Mouse (Mus musculus) olfactory bulb, adult 2 months (tissue): ENCODE measurements around the gene Cdh6.

Experiments
- CTCF ChIP-seq: fragments of 200-500 bp; IDR thresholded peaks from 2 replicates; pipeline ENCODE4 v1.5.1; 2012; ENCODE audit warnings: low read depth, mild to moderate bottlenecking, low read length, moderate library complexity; ENCODE audit not compliant: insufficient read depth
- POLR2A ChIP-seq: fragments of 200-500 bp; IDR thresholded peaks from 2 replicates; pipeline ENCODE4 v1.6.1; 2012; ENCODE audit warnings: mild to moderate bottlenecking, low read depth, low read length, moderate library complexity; ENCODE audit not compliant: insufficient read depth

DNA sequence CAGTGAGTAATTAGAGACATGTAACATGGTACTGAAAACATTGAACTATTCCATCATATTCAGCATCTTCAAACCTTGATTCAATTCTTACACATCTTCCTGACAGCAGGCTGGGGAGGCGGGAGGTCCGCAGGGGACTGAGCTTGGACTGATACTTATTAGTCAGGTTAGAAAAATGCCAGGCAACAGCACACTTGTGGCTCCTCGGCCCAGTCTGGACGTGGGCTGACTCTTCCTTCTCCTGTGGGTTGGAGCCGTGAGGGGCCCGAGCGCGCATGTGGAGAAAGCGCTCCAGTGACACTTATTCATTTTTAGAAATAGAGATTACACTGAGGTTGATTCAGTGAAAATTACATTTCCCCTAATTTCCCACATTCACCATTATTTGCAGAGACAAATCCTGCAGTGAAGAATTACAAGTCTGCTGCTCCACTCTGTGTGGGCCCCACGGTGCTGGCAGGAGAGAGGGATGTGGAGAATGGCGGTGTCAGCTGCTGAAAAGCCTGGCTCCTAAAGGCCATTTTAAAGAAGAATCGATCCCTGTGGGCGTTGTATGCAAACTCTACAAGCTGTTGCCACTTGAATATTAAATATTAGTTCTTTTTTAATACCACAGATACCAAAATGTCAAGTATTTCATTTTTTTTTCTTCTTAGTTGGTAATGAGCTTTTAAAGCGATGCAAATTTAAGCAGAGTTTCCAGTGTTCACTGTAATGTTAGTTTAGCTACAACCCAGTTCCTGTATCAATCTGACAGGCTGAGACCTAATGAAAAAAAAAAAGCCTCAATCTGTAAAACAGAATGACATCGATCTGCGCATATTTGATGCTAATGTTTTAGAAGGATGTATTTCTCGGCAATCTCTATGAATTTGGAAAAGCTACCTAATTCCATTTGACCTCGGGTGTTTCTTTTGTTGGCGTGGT is 79.3 kb downstream of the Cdh6 start:
- TF ChIP-seq CTCF, result no peak
- TF ChIP-seq POLR2A, result no peak
